Mouse (Mus musculus) embryonic stem cell, embryonic (primary cell): ENCODE results near the gene Gpr135.

Experiments
- CTCF ChIA-PET, 4 experiments: fragments of 300-600 bp in 2 of 4; fragments of 350-600 bp in 2 of 4; sonication (Branson Sonifier 250); formaldehyde crosslinking; loops; one replicate each; lab custom pipeline; 2022; ENCODE audit warnings: inconsistent platforms in 2 of 4; lab: Charles Lee
- POLR2A ChIA-PET, 4 experiments: fragments of 300-600 bp in 2 of 4; fragments of 350-600 bp in 2 of 4; sonication (Branson Sonifier 250); formaldehyde crosslinking; loops; one replicate each; lab custom pipeline; 2022; ENCODE audit warnings: antibody characterized with exemption in 4 of 4, inconsistent platforms in 1 of 4; lab: Charles Lee

Gpr135 gene

GRCm38 (mm10) chr12:72031171-72031570 lies 39.8 kb downstream of the Gpr135 start:
- POLR2A ChIA-PET, result no interaction called here
- CTCF ChIA-PET, result no interaction called here

- ChIA-PET CTCF (no interaction called here), POLR2A (no interaction called here)
These were observed 45.6 kb downstream of the Gpr135 start for GRCm38 (mm10) chr12:72025275-72025795.

GRCm38 (mm10) chr12:72023572-72023971 lies 47.4 kb downstream of the Gpr135 start:
- POLR2A ChIA-PET, result interaction anchor here in 1 of 4 experiments (0.6 kb wide), 1 partner anchor 30 kb away, joined by 4 read pairs; no protein-coding TSS in a partner anchor
- CTCF ChIA-PET, result no interaction called here

- ChIA-PET POLR2A (interaction anchor here in 2 of 4 experiments (0.5 to 1.0 kb wide), 4 partner anchors 31 to 63 kb away, joined by 3 to 6 read pairs (median 4); partner anchors contain the start of gene Gpr135 (in 1 of the 2)), CTCF (no interaction called here)
These were observed 48.1 kb downstream of the Gpr135 start for GRCm38 (mm10) chr12:72022790-72023189.

GRCm38 (mm10) chr12:72021543-72021942 lies 49.4 kb downstream of the Gpr135 start:
- CTCF ChIA-PET, result no interaction called here

GRCm38 (mm10) chr12:72020285-72020684 lies 50.6 kb downstream of the Gpr135 start:
- POLR2A ChIA-PET, result interaction anchor here in 1 of 4 experiments (1.6 to 2.5 kb wide), 2 partner anchors 10 to 32 kb away, joined by 4 to 8 read pairs; no protein-coding TSS in a partner anchor

More at GRCm38 (mm10) chr12:72021543-72021942, 49.4 kb downstream of the Gpr135 start:
- POLR2A ChIA-PET, result interaction anchor here in 1 of 4 experiments (1.0 kb wide), 1 partner anchor 49 kb away, joined by 6 read pairs; the partner anchor contains the start of gene Gpr135

More at GRCm38 (mm10) chr12:72020285-72020684, 50.6 kb downstream of the Gpr135 start:
- CTCF ChIA-PET, result interaction anchor here in 1 of 4 experiments (0.5 kb wide), 1 partner anchor 61 kb away, joined by 18 read pairs; no protein-coding TSS in a partner anchor
